Mouse (Mus musculus): ENCODE measurements around the gene Zc3h12d. TPM values are rescaled to one million over a fixed set of nuclear protein-coding genes. Genes with fewer than 3 reads are reported as not detected.

The Zc3h12d gene
- total and polyA plus RNA-seq, 2 experiments from 2014 or later: 0.21 to 0.24 TPM

DNA sequence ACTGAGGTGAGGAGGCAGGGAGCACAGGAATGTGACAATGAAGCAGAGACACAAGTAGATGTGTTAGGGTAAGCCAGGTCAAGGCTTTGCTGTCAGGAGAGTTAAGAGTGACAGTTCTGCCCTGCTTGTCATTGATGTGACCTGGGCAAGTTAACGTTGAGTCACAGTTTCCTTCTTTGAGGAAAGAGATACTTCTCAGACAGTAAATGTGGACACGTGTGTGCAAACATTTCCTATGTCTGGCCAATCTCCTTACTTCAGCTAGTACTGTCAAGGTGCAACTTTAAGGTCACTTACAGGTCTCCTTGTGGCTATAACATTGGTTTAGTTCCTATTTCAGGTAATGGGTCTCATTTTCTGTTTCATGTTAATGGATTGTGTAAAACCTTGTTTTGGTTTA is 15.8 kb upstream of the Zc3h12d start:
- TF ChIP-seq CTCF (IDR thresholded peaks at IDR 0.05; ENCODE audit: low read depth): no peak
- peaks cover 40% of the 10 kb centered on the region for H3K36me3 ChIP-seq (ENCODE audit: insufficient read depth)

DNA sequence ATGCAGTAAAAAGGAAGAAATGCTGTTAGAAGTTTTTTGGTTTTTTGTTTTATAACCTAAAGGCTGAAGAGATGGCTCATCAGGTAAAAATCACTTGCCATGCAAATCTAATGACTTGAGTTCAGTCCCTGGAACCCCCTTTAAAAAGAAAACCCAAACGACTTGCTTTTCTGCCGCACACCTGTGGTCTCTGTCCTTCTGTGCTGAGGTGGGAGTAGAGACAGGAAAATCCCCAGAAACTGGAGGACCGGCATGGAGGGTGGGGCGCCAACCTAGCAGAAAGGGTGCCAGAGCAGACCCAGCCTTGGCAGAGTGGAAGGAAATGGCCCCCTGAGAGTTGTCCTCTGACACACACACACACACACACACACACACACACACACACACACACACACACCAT is 13.6 kb upstream of the Zc3h12d start:
- no peak overlapping the region for H3K9ac ChIP-seq
- DNase-seq (no peak), ATAC-seq (no peak)
- no peaks in the 10 kb centered on the region for H3K27me3 ChIP-seq (ENCODE audit: insufficient read depth, low read length)
- no peak overlapping the region for H3K4me2 ChIP-seq (ENCODE audit: low read depth)
- H3K9me3 ChIP-seq (ENCODE audit: low read length): no peaks in the 10 kb centered on the region
- no peak overlapping the region for H3K4me3 ChIP-seq (ENCODE audit: low read depth, low read length)
- WGBS: 90% methylated on average over 4 of the region's 4 CpGs
- TF ChIP-seq CTCF (IDR thresholded peaks at IDR 0.05; ENCODE audit: low read depth): no peak
- no peak overlapping the region for H3K27ac ChIP-seq (ENCODE audit: low read depth, low read length)
- H3K36me3 ChIP-seq (ENCODE audit: insufficient read depth): peaks cover 47% of the 10 kb centered on the region
- H3K4me1 ChIP-seq (ENCODE audit: insufficient read depth): no peaks in the 10 kb centered on the region

More for the DNA sequence above, 15.8 kb upstream of the Zc3h12d start:
- no peaks in the 10 kb centered on the region for H3K4me1 ChIP-seq (ENCODE audit: insufficient read depth)
- no peak for DNase-seq
- no peaks in the 10 kb centered on the region for H3K27me3 ChIP-seq (ENCODE audit: insufficient read depth, low read length)
- H3K9me3 ChIP-seq (ENCODE audit: low read length): no peaks in the 10 kb centered on the region
- no peak overlapping the region for H3K27ac ChIP-seq (ENCODE audit: low read depth, low read length)
- no peak overlapping the region for H3K9ac ChIP-seq
- no peak overlapping the region for H3K4me3 ChIP-seq (ENCODE audit: low read depth, low read length)
- 87% methylated on average over 2 of the region's 2 CpGs for WGBS
- no peak overlapping the region for H3K4me2 ChIP-seq (ENCODE audit: low read depth)
- no peak for ATAC-seq

DNA sequence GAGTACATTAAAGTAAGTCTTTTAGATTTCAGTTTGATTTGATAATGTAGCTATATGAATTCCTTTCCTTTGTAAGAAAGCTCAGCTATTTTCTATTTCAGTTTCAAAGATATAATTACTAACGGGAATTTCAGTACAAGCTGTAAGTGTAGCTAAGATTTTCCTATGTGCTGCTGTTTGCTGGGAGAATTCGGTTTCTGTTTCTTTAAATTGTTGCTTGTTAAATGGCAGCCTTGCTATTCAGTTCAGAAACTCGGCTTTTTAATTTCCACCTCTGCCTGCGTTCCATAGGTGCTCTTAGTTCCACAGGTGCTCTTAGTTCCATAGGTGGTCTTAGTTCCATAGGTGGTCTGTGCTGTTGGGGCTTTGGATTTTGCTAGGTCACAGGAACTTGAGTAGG is 13.1 kb upstream of the Zc3h12d start:
- TF ChIP-seq CTCF (IDR thresholded peaks at IDR 0.05; ENCODE audit: low read depth): no peak
- H3K9me3 ChIP-seq (ENCODE audit: low read length): no peaks in the 10 kb centered on the region
- H3K9ac ChIP-seq: no peak overlapping the region
- H3K27me3 ChIP-seq (ENCODE audit: insufficient read depth, low read length): no peaks in the 10 kb centered on the region
- ATAC-seq (no peak), DNase-seq (no peak)
- no peak overlapping the region for H3K4me3 ChIP-seq (ENCODE audit: low read depth, low read length)
- no peaks in the 10 kb centered on the region for H3K4me1 ChIP-seq (ENCODE audit: insufficient read depth)
- 87% methylated on average over 4 of the region's 4 CpGs for WGBS
- H3K27ac ChIP-seq (ENCODE audit: low read depth, low read length): no peak overlapping the region
- peaks cover 46% of the 10 kb centered on the region for H3K36me3 ChIP-seq (ENCODE audit: insufficient read depth)
- no peak overlapping the region for H3K4me2 ChIP-seq (ENCODE audit: low read depth)

DNA sequence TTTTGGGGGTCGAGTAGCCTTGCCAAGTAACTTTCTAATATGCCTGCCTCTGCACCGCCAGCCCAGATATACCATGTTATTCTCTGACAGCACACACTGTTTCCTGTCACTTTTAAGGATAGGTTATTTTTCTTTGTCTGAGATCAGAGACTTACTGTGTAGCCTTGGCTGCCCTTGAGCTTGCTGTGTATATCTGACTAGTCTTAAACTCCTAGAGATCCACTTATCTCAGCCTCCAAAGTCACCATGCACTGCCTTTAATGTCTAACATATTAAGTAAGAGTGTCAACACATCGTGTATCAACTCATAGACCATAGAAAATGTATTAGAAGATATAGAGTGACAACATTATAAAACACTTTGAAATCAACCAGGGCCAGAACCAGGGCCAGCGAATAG is 12.7 kb upstream of the Zc3h12d start:
- no peak overlapping the region for H3K4me3 ChIP-seq (ENCODE audit: low read depth, low read length)
- no peaks in the 10 kb centered on the region for H3K4me1 ChIP-seq (ENCODE audit: insufficient read depth)
- H3K27ac ChIP-seq (ENCODE audit: low read depth, low read length): no peak overlapping the region
- no peak for TF ChIP-seq CTCF (IDR thresholded peaks at IDR 0.05; ENCODE audit: low read depth)
- no peaks in the 10 kb centered on the region for H3K27me3 ChIP-seq (ENCODE audit: insufficient read depth, low read length)
- H3K4me2 ChIP-seq (ENCODE audit: low read depth): no peak overlapping the region
- DNase-seq (no peak), ATAC-seq (no peak)
- H3K36me3 ChIP-seq (ENCODE audit: insufficient read depth): peaks cover 42% of the 10 kb centered on the region
- H3K9me3 ChIP-seq (ENCODE audit: low read length): no peaks in the 10 kb centered on the region
- 94% methylated on average over 4 of the region's 4 CpGs for WGBS
- H3K9ac ChIP-seq: no peak overlapping the region

DNA sequence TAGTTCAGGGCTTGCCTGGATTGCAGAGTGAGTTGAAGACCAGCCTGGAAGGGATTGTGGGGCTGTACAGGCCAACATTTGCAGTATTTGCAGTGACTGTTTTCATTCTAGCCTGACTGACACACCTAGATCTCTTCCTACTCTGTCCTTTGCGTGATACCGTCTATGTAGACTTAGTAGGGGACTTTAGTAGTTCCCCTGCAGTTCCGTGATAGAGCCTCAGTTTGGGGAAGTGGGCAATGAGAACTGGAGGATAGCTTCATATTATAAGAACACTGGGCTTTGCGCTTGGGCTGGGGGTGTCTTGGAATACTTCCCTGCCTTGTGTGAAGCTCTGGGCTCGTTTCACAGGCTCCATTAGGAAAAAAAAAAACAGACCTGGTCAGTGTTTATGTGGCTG is 12.1 kb upstream of the Zc3h12d start:
- Histone ChIP-seq H3K36me3 (ENCODE audit: insufficient read depth) (peaks cover 42% of the 10 kb centered on the region), H3K27ac (ENCODE audit: low read depth, low read length) (no peak overlapping the region), H3K4me1 (ENCODE audit: insufficient read depth) (no peaks in the 10 kb centered on the region), H3K27me3 (ENCODE audit: insufficient read depth, low read length) (no peaks in the 10 kb centered on the region), H3K9me3 (ENCODE audit: low read length) (no peaks in the 10 kb centered on the region), H3K4me2 (ENCODE audit: low read depth) (no peak overlapping the region), H3K9ac (no peak overlapping the region), H3K4me3 (ENCODE audit: low read depth, low read length) (no peak overlapping the region)
- no peak for DNase-seq
- TF ChIP-seq CTCF (IDR thresholded peaks at IDR 0.05; ENCODE audit: low read depth): no peak
- WGBS: 94% methylated on average over 5 of the region's 5 CpGs
- no peak for ATAC-seq

DNA sequence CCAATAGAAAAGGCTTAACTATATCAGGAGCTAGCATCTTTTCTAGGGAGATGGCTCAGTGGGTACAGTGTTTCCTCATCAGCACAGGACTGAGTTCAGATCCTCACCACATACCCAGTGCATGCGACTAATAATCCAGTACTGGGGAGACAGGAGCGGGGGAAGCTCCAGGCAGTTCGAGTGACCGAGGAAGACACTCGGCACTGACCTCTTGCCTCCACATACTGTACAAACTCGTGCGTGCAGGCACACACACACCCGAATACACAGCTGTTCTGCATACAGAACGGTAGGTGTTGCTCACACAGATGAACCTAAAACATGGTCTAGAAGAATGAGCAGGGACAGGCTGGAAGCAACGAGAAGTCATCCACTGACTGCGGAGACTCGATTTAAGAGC is 10.3 kb upstream of the Zc3h12d start:
- ATAC-seq (no peak), DNase-seq (no peak)
- Histone ChIP-seq H3K4me2 (ENCODE audit: low read depth) (no peak overlapping the region), H3K4me3 (ENCODE audit: low read depth, low read length) (no peak overlapping the region), H3K27ac (ENCODE audit: low read depth, low read length) (no peak overlapping the region), H3K27me3 (ENCODE audit: insufficient read depth, low read length) (no peaks in the 10 kb centered on the region), H3K4me1 (ENCODE audit: insufficient read depth) (no peaks in the 10 kb centered on the region), H3K9me3 (ENCODE audit: low read length) (no peaks in the 10 kb centered on the region), H3K36me3 (ENCODE audit: insufficient read depth) (peaks cover 33% of the 10 kb centered on the region), H3K9ac (no peak overlapping the region)
- TF ChIP-seq CTCF (IDR thresholded peaks at IDR 0.05; ENCODE audit: low read depth): no peak
- WGBS: 95% methylated on average over 12 of the region's 12 CpGs

DNA sequence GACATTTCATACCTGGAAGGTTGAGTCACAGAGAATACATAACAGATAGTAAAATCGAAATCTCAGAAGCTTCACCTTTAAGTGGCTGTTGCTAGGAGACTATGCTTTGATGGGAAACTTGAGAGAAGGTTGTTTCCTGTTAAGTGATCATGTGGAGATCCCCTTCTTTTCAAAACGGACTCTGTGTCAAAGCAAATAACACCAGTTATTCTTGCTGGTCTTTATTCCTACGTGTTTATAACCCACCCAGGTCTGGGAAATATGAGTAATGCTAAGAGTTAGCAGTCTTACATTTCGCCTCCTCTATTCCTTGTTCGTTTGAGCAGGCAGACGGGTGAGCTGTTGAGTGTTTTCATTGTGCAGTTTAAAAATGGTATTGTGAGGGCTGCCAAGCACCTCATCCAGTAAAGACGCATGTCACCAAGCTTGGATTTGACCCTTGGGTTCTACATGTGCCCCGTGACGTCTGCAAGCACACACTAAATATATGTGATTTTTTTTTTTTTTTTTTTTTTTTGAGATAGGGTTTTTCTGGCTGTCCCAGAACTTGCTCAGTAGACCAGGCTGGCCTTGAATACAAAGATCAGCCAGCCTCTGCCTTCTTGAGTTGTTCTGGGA is 7.5 kb upstream of the Zc3h12d start:
- Histone ChIP-seq H3K9ac (no peak overlapping the region), H3K36me3 (ENCODE audit: insufficient read depth) (peaks cover 16% of the 10 kb centered on the region), H3K27me3 (ENCODE audit: insufficient read depth, low read length) (no peaks in the 10 kb centered on the region), H3K4me2 (ENCODE audit: low read depth) (no peak overlapping the region), H3K27ac (ENCODE audit: low read depth, low read length) (no peak overlapping the region), H3K4me3 (ENCODE audit: low read depth, low read length) (no peak overlapping the region), H3K4me1 (ENCODE audit: insufficient read depth) (no peaks in the 10 kb centered on the region), H3K9me3 (ENCODE audit: low read length) (no peaks in the 10 kb centered on the region)
- WGBS: 83% methylated on average over 9 of the region's 9 CpGs
- no peak for DNase-seq
- ATAC-seq: no peak
- TF ChIP-seq CTCF (IDR thresholded peaks at IDR 0.05; ENCODE audit: low read depth): no peak

Data from forebrain, postnatal 0 days (tissue).